Mouse (Mus musculus): Measurements from ENCODE around the gene Iqch. TPM values are rescaled to one million over a fixed set of nuclear protein-coding genes. Genes with fewer than 3 reads are reported as not detected.

The Iqch gene
- polyA plus RNA-seq, 2 experiments from 2014 or later: 0.17 TPM; not detected in 1

- no peak for ATAC-seq
Measured at GRCm38 (mm10) chr9:63612565-63613515, 10.5 kb upstream of the Iqch start.

- no peak for ATAC-seq
Measured at GRCm38 (mm10) chr9:63611967-63612366, 9.7 kb upstream of the Iqch start.

GRCm38 (mm10) chr9:63610841-63611366 lies 8.6 kb upstream of the Iqch start:
- ATAC-seq: no peak

- ATAC-seq: no peak
Measured at GRCm38 (mm10) chr9:63610231-63610630, 7.9 kb upstream of the Iqch start.

- no peak for ATAC-seq
Measured at GRCm38 (mm10) chr9:63609776-63610175, 7.5 kb upstream of the Iqch start.

GRCm38 (mm10) chr9:63609246-63609645 lies 7.0 kb upstream of the Iqch start:
- no peak for ATAC-seq

GRCm38 (mm10) chr9:63608006-63608405 lies 5.7 kb upstream of the Iqch start:
- no peak for ATAC-seq

GRCm38 (mm10) chr9:63606594-63606993 lies 4.3 kb upstream of the Iqch start:
- ATAC-seq: no peak

GRCm38 (mm10) chr9:63603849-63604248 lies 1.6 kb upstream of the Iqch start:
- no peak for ATAC-seq

- no peak for ATAC-seq
Measured at GRCm38 (mm10) chr9:63596660-63597059, 5.6 kb downstream of the Iqch start.

GRCm38 (mm10) chr9:63595652-63596051 lies 6.6 kb downstream of the Iqch start:
- no peak for ATAC-seq

GRCm38 (mm10) chr9:63595032-63595431 lies 7.3 kb downstream of the Iqch start:
- ATAC-seq: no peak

- no peak for ATAC-seq
Measured at GRCm38 (mm10) chr9:63591661-63592256, 10.5 kb downstream of the Iqch start.

- no peak for ATAC-seq
Measured at GRCm38 (mm10) chr9:63590592-63590991, 11.7 kb downstream of the Iqch start.

- no peak for ATAC-seq
Measured at GRCm38 (mm10) chr9:63589209-63589608, 13.1 kb downstream of the Iqch start.

GRCm38 (mm10) chr9:63585251-63585650 lies 17.0 kb downstream of the Iqch start:
- no peak for ATAC-seq

GRCm38 (mm10) chr9:63581778-63582177 lies 20.5 kb downstream of the Iqch start:
- ATAC-seq: no peak

- no peak for ATAC-seq
Measured at GRCm38 (mm10) chr9:63580046-63580445, 22.2 kb downstream of the Iqch start.

- no peak for ATAC-seq
Measured at GRCm38 (mm10) chr9:63579644-63580043, 22.6 kb downstream of the Iqch start.

GRCm38 (mm10) chr9:63577469-63577868 lies 24.8 kb downstream of the Iqch start:
- ATAC-seq: no peak

- no peak for ATAC-seq
Measured at GRCm38 (mm10) chr9:63572874-63573273, 29.4 kb downstream of the Iqch start.

- no peak for ATAC-seq
Measured at GRCm38 (mm10) chr9:63571895-63572294, 30.4 kb downstream of the Iqch start.

GRCm38 (mm10) chr9:63568808-63569207 lies 33.5 kb downstream of the Iqch start:
- no peak for ATAC-seq

- ATAC-seq: no peak
Measured at GRCm38 (mm10) chr9:63568314-63568713, 34.0 kb downstream of the Iqch start.

Measured in CD4-positive, CD25-positive, alpha-beta regulatory T cell, adult 4 months (primary cell).